In genomic region chr10:12722111-12722510, GRCm38 (mm10) we compare ENCODE assay signal across 13 mouse cellular contexts.
"Had no signal": no experiment of that assay in that cellular context is flagged by ENCODE, and none has a peak within 500 bp of the region (broad histone marks: within the 10 kb centered on the region; RNA-seq: fewer than 3 reads in every experiment).

No protein-coding gene starts in this region.

- H3K36me3 ChIP-seq: midbrain, embryonic 12.5 days had no signal

- H3K27me3 ChIP-seq: limb, embryonic 13.5 days; midbrain, embryonic 12.5 days; neural tube, embryonic 13.5 days had no signal

- H3K4me2 ChIP-seq: limb, embryonic 13.5 days; midbrain, embryonic 12.5 days; neural tube, embryonic 13.5 days had no signal

- H3K4me3 ChIP-seq: limb, embryonic 13.5 days; midbrain, embryonic 12.5 days; neural tube, embryonic 13.5 days had no signal

- H3K9ac ChIP-seq: limb, embryonic 13.5 days; liver, embryonic 14.5 days; midbrain, embryonic 12.5 days; neural tube, embryonic 13.5 days had no signal

- ATAC-seq: intestine, postnatal 0 days; midbrain, embryonic 16.5 days had no signal

- DNase-seq: left cerebral cortex, postnatal 4 days; lung, adult 18-20 months; retina, postnatal 1 day; right cerebral cortex, postnatal 4 days; spleen, adult 18-20 months; thymus, adult 18-20 months; thymus, postnatal 25 days had no signal

- H3K27ac ChIP-seq: limb, embryonic 13.5 days; liver, embryonic 14.5 days; midbrain, embryonic 12.5 days; neural tube, embryonic 13.5 days had no signal

- H3K9me3 ChIP-seq: limb, embryonic 13.5 days; midbrain, embryonic 12.5 days; neural tube, embryonic 13.5 days had no signal
